Mouse (Mus musculus): Measurements from ENCODE around the gene Apol9b. TPM values are rescaled to one million over a fixed set of nuclear protein-coding genes. Genes with fewer than 3 reads are reported as not detected.

Apol9b gene
- total and polyA plus RNA-seq, 3 experiments, result not detected

- H3K4me1 ChIP-seq (ENCODE audit: control insufficient read depth in 1 of 2, insufficient read depth in 2 of 2), result peaks cover 0 to 2% of the 10 kb centered on the region in 2 experiments; a peak in 1 of 4 replicates
- no peak overlapping the region for H3K27ac ChIP-seq (ENCODE audit: insufficient read depth, low read depth)
- H3K4me2 ChIP-seq (ENCODE audit: insufficient read depth, low read depth, poor library complexity, severe bottlenecking), result no peak overlapping the region
- peaks cover 13% of the 10 kb centered on the region for H3K27me3 ChIP-seq (replicated peaks)
- H3K79me2 ChIP-seq (replicated peaks; ENCODE audit: control insufficient read depth, extremely low read depth, insufficient read depth, poor library complexity, severe bottlenecking), result no peaks in the 10 kb centered on the region
- peak in 1 of 2 experiments; percentile 51; a peak in 2 of 4 replicates for TF ChIP-seq CTCF (conservative IDR thresholded peaks at IDR 0.05 in 1 of 2, IDR thresholded peaks at IDR 0.05 in 1 of 2; ENCODE audit: low read depth in 2 of 2, low read length in 2 of 2)
- 0 out of 2 replicates have a peak, but pooled peaks have one; percentile 64 for TF ChIP-seq MYC (IDR thresholded peaks at IDR 0.05; ENCODE audit: low read depth, low read length)
- no peak for TF ChIP-seq KAT2A (IDR thresholded peaks at IDR 0.05; ENCODE audit: insufficient replicate concordance, low read length)
- DNase-seq (ENCODE audit: extremely low read depth), result no peak
- H3K36me3 ChIP-seq (replicated peaks in 1 of 2; ENCODE audit: control insufficient read depth in 1 of 2, insufficient read depth in 1 of 2, low read length in 1 of 2), result peaks cover 27 to 38% of the 10 kb centered on the region in 2 experiments
- no peak overlapping the region for H3K9ac ChIP-seq (ENCODE audit: insufficient read depth, low read depth)
- no peak overlapping the region for H3K4me3 ChIP-seq (replicated peaks in 1 of 3; ENCODE audit: low read depth in 2 of 3, low read length in 2 of 3, poor library complexity in 1 of 3)
- no peaks in the 10 kb centered on the region for H3K9me3 ChIP-seq (replicated peaks; ENCODE audit: low read length)
- dilution Hi-C loops (cut with MboI; ENCODE audit: extremely low pct_ligation_motif_present, extremely low pct_unique_long_range_greater_than_20kb, low sequenced_read_pairs), result no loop called here
- in situ Hi-C loops (cut with MboI; ENCODE audit: low pct_ligation_motif_present, low pct_unique_long_range_greater_than_20kb, low sequenced_read_pairs), result no loop called here
Observed at GRCm38 (mm10) chr15:77757586-77758226, 28.9 kb downstream of the Apol9b start.

GRCm38 (mm10) chr15:77760037-77760436, 31.2 kb downstream of the Apol9b start:
- no peak for DNase-seq (ENCODE audit: extremely low read depth)
- no peak overlapping the region for H3K4me3 ChIP-seq (replicated peaks in 1 of 3; ENCODE audit: low read depth in 2 of 3, low read length in 2 of 3, poor library complexity in 1 of 3)
- no peak overlapping the region for H3K9ac ChIP-seq (ENCODE audit: insufficient read depth, low read depth)
- TF ChIP-seq RAD21 (IDR thresholded peaks at IDR 0.05; ENCODE audit: low read depth, low read length), result no peak
- TF ChIP-seq NRF1 (IDR thresholded peaks at IDR 0.05; ENCODE audit: low read depth, low read length), result no peak
- TF ChIP-seq BHLHE40 (IDR thresholded peaks at IDR 0.05; ENCODE audit: low read depth, low read length), result no peak
- no peak for TF ChIP-seq HCFC1 (IDR thresholded peaks at IDR 0.05; ENCODE audit: low read depth, low read length)
- no peak for TF ChIP-seq RCOR1 (conservative IDR thresholded peaks at IDR 0.05; ENCODE audit: low read depth, low read length)
- no peak for TF ChIP-seq MEF2A (IDR thresholded peaks at IDR 0.05; ENCODE audit: borderline replicate concordance, low read depth, low read length)
- no peak for TF ChIP-seq NELFE (IDR thresholded peaks at IDR 0.05; ENCODE audit: low read depth, low read length)
- TF ChIP-seq CHD1 (IDR thresholded peaks at IDR 0.05; ENCODE audit: low read depth, low read length), result no peak
- dilution Hi-C loops (cut with MboI; ENCODE audit: extremely low pct_ligation_motif_present, extremely low pct_unique_long_range_greater_than_20kb, low sequenced_read_pairs) (no loop called here), in situ Hi-C loops (cut with MboI; ENCODE audit: low pct_ligation_motif_present, low pct_unique_long_range_greater_than_20kb, low sequenced_read_pairs) (no loop called here)
- no peaks in the 10 kb centered on the region for H3K4me1 ChIP-seq (ENCODE audit: control insufficient read depth in 1 of 2, insufficient read depth in 2 of 2)
- H3K79me2 ChIP-seq (replicated peaks; ENCODE audit: control insufficient read depth, extremely low read depth, insufficient read depth, poor library complexity, severe bottlenecking), result no peaks in the 10 kb centered on the region
- H3K27ac ChIP-seq (ENCODE audit: insufficient read depth, low read depth), result no peak overlapping the region
- no peaks in the 10 kb centered on the region for H3K9me3 ChIP-seq (replicated peaks; ENCODE audit: low read length)
- peaks cover 3% of the 10 kb centered on the region for H3K27me3 ChIP-seq (replicated peaks)
- H3K36me3 ChIP-seq (replicated peaks in 1 of 2; ENCODE audit: control insufficient read depth in 1 of 2, insufficient read depth in 1 of 2, low read length in 1 of 2), result peaks cover 50 to 60% of the 10 kb centered on the region in 2 experiments
- no peak overlapping the region for H3K4me2 ChIP-seq (ENCODE audit: insufficient read depth, low read depth, poor library complexity, severe bottlenecking)

GRCm38 (mm10) chr15:77761083-77761482, 32.2 kb downstream of the Apol9b start:
- DNase-seq (ENCODE audit: extremely low read depth), result no peak
- dilution Hi-C loops (cut with MboI; ENCODE audit: extremely low pct_ligation_motif_present, extremely low pct_unique_long_range_greater_than_20kb, low sequenced_read_pairs) (no loop called here), in situ Hi-C loops (cut with MboI; ENCODE audit: low pct_ligation_motif_present, low pct_unique_long_range_greater_than_20kb, low sequenced_read_pairs) (no loop called here)
- Histone ChIP-seq H3K4me2 (ENCODE audit: insufficient read depth, low read depth, poor library complexity, severe bottlenecking) (no peak overlapping the region), H3K27ac (ENCODE audit: insufficient read depth, low read depth) (no peak overlapping the region), H3K36me3 (replicated peaks in 1 of 2; ENCODE audit: control insufficient read depth in 1 of 2, insufficient read depth in 1 of 2, low read length in 1 of 2) (peaks cover 60 to 71% of the 10 kb centered on the region in 2 experiments), H3K4me1 (ENCODE audit: control insufficient read depth in 1 of 2, insufficient read depth in 2 of 2) (no peaks in the 10 kb centered on the region), H3K9me3 (replicated peaks; ENCODE audit: low read length) (no peaks in the 10 kb centered on the region), H3K4me3 (replicated peaks in 1 of 3; ENCODE audit: low read depth in 2 of 3, low read length in 2 of 3, poor library complexity in 1 of 3) (no peak overlapping the region), H3K27me3 (replicated peaks) (peaks cover 1% of the 10 kb centered on the region), H3K79me2 (replicated peaks; ENCODE audit: control insufficient read depth, extremely low read depth, insufficient read depth, poor library complexity, severe bottlenecking) (no peaks in the 10 kb centered on the region), H3K9ac (ENCODE audit: insufficient read depth, low read depth) (no peak overlapping the region)
- no peak for TF ChIP-seq USF2 (conservative IDR thresholded peaks at IDR 0.05; ENCODE audit: low read depth, low read length)
